Mouse (Mus musculus) layer of hippocampus, postnatal 36 days (tissue): ENCODE measurements around the gene Mapk8ip3. TPM values are rescaled to one million over a fixed set of nuclear protein-coding genes. Genes with fewer than 3 reads are reported as not detected.

ENCODE experiments used
- DNase-seq, 2 experiments: peaks; one replicate each; pipeline ENCODE4 v3.0.0; 2022
- total RNA-seq, 2 experiments: library from RNA; stranded (reverse); gene quantifications; 2 replicates each; pipeline ENCODE4 v1.2.3; 2021

Gene Mapk8ip3
- total RNA-seq, 2 experiments from 2014 or later = 384 to 406 TPM

- no peak for DNase-seq
These were observed 34.7 kb downstream of the Mapk8ip3 start for GRCm38 (mm10) chr17:24902124-24902523.

DNA sequence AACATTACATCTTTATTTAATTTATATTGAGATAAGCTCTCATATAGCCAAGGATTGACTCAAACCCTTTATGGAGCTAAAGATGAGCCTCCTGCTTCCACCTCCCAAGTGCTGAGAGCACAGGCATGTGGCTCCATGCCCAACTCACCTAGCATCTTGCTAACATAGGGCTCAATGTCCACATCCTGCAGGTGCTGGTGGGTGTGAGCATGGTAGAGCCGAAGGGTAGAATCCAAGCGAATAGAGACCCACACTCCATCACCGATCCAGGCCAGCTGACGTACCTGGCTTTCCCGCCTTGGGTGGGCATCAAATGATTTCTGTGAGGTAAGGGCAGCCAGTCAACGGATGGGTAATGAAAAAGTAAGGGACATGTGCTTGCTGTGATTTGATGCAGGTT, 36.8 kb downstream of the Mapk8ip3 start:
- DNase-seq = no peak

DNA sequence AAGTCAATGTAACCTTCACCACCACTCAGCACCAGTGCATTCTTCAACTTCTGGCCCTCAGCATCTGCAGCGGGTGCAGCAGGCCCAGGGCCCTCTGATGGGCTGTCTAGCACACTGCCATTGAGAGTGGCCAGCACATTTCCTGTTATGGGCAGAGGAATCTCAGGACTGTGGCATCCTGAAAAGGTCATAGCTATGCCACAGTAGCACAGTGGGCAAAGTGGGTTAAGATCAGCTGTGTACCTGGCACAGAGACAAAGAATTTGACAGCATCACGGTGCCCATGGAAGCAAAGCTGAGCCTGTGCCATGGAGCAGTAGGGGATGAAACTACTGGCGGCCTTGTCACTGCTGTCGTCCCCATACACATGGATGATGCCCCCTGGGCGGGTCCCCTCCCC, 37.6 kb downstream of the Mapk8ip3 start:
- no peak for DNase-seq

- no peak for DNase-seq
These were observed 38.5 kb downstream of the Mapk8ip3 start for GRCm38 (mm10) chr17:24898041-24898854.

GRCm38 (mm10) chr17:24897600-24897999, 39.2 kb downstream of the Mapk8ip3 start:
- DNase-seq = no peak

DNA sequence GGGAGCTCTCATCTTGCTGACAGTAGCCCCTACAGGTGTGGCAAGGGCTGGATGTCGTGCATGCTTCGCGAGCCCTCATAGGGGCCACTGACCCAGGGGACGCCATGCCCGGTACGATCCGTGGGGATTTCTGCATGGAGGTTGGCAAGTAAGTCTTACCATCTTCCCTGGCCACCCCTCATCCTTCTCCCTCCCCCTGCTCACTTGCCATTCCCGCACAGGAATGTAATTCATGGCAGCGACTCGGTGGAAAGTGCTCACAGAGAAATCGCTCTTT, 39.8 kb downstream of the Mapk8ip3 start:
- DNase-seq = no peak

DNA sequence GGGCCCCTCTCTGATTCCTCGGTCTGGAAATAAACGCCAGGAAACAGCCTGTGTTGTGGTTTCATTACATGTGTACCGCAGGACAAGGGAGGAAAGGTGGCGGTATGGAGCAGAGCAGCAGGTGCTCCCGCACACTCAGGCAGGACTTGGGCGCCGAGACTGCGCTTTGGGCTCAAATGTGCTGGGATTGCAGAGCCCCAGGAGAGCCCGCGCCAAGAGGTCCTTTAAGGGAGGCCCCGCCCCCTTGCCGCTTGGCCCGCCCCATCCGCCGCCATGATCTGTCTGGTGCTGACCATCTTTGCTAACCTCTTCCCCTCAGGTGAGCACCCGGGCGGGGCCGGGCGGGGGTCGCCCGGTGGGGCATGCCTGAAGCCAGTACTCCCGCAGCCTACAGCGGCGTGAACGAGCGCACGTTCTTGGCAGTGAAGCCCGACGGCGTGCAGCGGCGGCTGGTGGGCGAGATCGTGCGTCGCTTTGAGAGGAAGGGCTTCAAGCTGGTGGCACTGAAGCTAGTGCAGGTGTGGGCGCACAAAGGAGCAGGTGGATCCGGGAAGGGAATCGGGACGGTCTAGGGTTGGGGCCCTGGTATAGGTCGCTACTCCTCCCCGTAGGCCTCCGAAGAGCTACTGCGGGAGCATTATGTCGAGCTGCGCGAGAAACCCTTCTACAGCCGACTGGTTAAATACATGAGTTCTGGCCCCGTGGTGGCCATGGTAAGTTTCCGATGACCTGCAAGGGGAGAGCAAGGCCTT, 40.4 kb downstream of the Mapk8ip3 start, which contains the start of gene Nme3:
Gene Nme3, plus strand, starts transcription at position 260 of the 752 bp plus-strand sequence.
- DNase-seq = peak; percentile 73 to 76

DNA sequence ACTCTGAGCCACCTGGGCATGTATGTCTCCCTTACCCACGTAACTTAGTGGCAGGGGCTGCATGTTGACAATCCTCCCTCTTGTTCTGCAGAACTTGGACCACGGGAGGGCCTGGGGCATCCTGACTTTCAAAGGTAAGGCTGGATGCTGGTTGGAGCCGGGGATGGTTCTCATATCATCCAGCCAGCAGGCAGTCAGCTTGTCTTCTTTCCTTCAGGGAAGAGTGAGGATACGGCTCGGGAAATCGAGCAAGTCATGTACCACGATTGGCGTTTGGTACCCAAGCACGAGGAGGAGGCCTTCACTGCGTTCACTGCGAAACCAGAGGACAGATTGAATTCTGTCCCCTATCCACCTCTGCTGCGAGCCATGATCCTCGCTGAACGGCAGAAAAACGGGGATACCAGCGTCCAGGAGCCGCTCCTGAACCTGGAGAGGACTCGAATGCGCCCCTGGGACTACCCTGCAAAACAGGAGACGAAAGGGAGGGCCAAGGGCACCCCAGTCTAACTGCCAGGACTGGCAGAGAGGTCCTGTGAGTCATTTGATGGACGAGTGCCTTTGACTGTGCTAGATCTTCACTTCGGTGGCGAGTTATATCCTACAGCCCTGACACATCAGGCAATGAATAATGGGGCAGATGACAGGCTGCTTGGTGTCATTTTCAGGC, 41.1 kb downstream of the Mapk8ip3 start:
- no peak for DNase-seq

DNA sequence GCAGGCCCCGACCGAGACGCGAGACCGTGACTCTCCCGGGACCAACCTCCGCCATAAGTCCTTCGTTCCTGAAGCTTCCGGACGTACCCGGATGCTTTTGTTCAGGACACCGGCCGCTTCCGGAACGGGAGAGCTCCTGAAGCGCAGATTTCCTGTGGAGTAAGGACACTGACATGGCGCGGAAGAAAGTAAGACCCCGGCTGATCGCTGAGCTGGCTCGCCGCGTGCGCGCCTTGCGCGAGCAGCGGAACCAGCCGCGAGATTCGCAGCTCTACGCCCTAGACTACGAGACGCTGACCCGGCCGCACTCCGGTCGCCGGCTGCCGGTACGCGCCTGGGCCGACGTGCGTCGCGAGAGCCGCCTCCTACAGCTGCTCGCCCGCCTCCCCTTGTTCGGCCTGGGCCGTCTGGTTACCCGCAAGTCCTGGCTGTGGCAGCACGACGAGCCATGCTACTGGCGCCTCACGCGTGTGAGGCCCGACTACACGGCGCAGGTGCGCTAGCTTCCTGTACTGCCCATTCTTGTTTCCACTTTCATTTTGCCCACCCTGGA, 41.7 kb downstream of the Mapk8ip3 start, which contains the start of the genes Eme2 and Mrps34:
Gene Eme2, minus strand, starts transcription at position 93 of the 553 bp plus-strand sequence.
Gene Mrps34, plus strand, starts transcription at position 122 of the 553 bp plus-strand sequence.
- peak; percentile 83 to 84 for DNase-seq

DNA sequence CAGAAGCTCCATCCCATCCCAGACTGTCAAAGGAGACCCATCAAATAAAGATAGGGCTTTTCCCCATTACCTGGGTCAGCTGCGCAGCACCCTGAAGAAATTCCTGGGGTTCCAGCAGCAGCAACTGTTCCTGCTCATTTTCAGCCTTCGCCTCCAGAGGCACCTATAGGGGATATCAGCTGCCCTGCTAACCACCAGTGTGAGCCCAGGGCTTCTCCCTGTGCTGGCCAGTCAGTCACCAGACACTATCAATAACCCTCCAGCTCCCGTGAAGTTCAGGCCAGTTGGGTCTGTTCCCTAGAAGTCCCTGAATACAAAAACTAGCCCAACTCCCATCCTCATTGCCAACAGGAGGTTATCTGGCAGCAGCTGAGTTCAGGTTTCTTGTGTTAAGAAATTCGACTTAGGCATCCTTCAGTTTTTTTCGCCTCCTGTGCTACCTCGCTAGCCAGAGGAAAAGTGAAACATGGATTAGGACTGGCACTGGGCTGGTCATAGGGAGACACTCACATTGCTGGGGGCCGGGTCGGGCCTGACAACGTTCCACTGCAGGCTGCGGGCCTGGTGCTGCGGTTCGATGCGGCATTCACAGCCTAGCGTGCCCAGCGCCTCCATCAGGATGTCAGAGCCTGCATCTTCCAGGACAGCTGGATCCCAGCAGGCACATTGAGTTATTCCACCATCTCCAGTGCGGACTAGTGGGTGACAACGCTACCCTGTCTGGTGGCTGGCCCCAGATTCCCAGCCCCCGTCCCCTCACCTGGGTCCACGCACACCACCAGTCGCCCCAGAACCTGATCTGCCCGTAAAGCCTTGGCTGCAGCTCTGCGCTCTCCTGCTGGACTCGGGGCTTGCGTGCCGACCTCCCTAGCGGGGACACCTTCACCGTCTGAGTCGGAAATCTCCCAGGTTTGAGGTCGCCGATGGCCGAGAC, 42.4 kb downstream of the Mapk8ip3 start:
- no peak for DNase-seq

GRCm38 (mm10) chr17:24893276-24893675, 43.5 kb downstream of the Mapk8ip3 start:
- no peak for DNase-seq

DNA sequence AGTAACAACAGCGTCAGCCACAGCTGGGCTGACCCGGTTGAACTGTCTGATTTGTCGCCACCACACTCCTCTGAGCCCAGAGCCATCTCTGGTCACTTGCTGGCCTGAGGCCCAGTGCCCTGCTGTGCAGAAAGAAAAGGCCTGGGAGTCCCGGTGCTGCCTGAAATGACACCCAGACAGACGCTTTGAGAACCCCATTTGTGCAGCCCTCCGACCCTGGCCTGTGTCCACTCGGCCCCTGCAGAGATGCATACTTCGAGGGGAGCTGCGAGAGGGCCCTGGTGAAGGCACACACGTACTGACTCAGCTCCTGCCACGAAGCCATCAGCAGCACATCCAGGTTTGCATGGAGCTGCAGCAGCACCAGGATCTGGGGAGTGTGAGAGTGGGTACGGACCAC, 44.0 kb downstream of the Mapk8ip3 start:
- DNase-seq = no peak

DNA sequence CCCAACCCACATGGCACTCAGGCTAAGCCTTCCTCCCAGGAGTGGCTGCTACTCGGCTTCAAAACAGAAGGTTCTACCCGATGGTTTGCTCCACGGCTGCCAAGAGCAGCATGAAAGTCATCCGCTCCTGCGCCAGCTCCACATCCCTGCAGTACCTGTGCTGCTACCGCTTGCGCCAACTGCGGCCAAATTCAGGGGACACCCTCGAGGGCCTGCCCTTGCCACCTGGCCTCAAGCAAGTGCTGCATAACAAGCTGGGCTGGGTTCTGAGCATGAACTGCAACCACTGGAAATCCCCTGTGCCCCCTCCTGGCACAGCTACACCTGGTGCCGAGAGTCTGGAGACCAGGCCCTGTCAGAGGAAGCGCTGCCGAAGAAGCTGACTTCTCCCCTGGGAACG, 45.5 kb downstream of the Mapk8ip3 start:
- no peak for DNase-seq

GRCm38 (mm10) chr17:24890151-24891092, 46.4 kb downstream of the Mapk8ip3 start:
- no peak for DNase-seq

DNA sequence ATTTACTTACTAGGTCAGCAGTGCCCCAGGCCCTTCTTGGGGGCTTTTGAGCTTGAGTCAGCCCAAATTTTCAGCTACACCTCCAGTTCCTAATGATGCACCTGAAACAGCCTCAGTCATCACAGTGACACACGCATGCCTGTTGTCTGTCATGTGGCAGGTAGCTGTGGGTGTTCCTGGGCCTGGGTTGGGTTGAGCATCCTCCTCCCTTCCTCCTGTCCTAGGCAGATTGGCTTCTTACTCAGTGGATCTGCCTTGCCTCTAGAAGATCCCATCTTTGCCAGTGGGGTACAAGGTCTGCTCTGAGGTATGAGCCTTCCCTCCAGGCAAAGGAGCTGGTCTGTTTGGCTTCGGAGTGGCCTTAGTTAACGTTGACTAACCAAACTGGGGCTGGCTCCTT, 47.9 kb downstream of the Mapk8ip3 start:
- no peak for DNase-seq

DNA sequence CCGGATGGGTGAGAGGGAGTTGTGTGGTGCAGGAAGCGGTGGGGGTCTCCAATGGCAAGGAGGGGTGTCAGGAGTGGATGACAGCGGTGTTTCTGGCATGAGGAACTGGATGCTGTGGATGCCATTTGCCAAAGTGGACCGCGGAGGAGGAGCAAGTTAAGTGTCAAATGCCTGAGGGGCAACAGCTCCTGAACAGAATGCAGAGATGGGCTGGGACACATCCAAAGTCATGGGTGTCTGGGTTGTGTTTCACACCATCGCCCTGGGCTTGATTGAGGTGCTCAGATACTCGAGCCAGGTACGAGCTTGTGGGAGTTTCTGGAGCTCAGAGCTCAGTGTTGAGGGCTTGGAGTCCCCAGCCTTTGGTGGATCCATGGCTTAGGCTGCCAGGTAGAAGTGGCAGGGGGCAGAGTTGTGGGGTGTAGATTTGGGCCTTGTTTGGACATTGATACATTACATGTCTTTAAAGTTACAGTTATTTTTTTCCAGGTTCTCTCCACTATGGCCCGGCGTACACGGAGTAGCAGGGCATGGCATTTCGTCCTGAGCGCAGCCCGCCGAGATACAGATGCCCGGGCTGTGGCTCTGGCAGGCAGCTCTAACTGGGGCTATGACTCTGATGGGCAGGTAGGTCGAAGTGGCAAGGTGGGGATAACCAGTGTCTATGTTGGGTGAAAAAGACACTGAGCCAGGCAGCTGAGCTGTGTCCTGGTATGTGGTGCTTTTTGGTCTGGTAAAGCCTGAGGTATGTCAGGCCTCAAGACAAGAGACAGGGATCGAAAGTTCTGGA, 49.3 kb downstream of the Mapk8ip3 start:
- no peak for DNase-seq

DNA sequence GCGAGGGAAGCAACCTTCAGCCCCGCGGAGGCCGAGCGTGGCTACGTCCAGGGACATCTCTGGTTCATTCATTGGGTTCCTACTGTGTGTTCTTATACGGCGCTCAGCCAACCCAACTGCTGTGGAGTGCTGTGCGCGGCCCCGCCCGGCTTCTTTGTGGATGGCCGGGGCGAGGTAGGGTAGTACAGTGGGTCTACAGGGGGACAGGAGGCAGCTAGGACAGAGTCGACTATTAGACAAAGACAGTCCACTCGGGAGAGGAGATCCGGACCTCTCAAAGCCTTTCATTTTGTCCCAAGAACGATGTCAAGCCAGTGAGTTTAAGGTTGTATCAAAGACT, 49.9 kb downstream of the Mapk8ip3 start:
- DNase-seq = no peak

DNA sequence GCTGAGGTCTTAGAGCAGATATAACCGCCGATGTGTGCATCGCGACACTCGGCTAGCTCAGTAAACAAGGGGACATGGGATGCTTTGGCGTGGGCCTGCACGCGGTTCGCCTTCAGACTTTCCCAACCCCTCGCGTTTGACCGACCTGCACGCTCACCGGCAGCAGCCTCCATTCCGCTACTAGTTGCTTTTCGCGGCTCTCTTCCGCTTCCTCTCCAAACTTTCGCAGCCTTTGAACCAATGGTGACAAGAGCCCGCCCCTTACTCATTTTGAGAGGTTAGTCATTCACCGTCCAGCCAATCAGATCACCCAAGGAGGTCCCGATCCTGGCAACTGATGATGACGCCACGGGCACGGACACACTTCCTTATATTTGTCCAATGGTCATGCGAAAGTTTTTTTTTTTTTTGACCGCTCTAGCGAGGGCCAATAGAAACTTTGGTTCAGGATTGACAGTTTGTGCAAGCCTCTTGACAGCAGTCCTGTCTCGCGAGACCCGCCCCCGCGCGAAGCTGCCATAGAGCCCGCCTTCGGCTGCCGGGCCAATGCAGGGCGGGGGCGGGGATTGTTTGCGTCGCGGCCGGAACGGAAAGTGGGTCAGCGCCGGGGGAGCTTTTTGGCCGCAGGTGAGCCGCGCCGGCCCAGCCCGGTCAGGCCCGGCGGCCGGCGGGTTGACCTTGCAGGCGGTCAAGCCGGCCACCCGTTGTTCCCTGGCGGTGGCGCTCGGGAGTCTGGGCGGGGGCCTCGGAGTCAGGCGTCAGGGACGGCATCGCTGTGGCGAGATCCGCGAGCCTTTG, 50.4 kb downstream of the Mapk8ip3 start, which contains the start of the genes Nubp2 and Spsb3:
Gene Nubp2, minus strand, starts transcription at position 216 of the 798 bp plus-strand sequence.
Gene Spsb3, plus strand, starts transcription at position 510 of the 798 bp plus-strand sequence.
- DNase-seq = peak; percentile 96 to 98
